Mouse (Mus musculus) kidney, postnatal 36 days (tissue): Measurements from ENCODE around the gene Ttll6.
A peak's percentile ranks its signal among the peaks of the same experiment; 100 is the strongest.

Source experiments
- DNase-seq, 2 experiments: peaks; one replicate each; pipeline ENCODE4 v3.0.0; 2021 to 2022; ENCODE audit warnings: mixed read lengths in 2 of 2

Ttll6 gene

GRCm38 (mm10) chr11:96195769-96196280, 62.2 kb downstream of the Ttll6 start:
- DNase-seq = no peak

GRCm38 (mm10) chr11:96198642-96199041, 65.1 kb downstream of the Ttll6 start:
- peak; percentile 42 to 58 for DNase-seq

GRCm38 (mm10) chr11:96199181-96200086, 65.8 kb downstream of the Ttll6 start:
- DNase-seq = no peak

- no peak for DNase-seq
Observed at GRCm38 (mm10) chr11:96200183-96200655, 66.6 kb downstream of the Ttll6 start.

GRCm38 (mm10) chr11:96201741-96202140, 68.2 kb downstream of the Ttll6 start:
- no peak for DNase-seq

GRCm38 (mm10) chr11:96202401-96203081, 69.0 kb downstream of the Ttll6 start:
- DNase-seq = no peak

GRCm38 (mm10) chr11:96203182-96203788, 69.7 kb downstream of the Ttll6 start:
- peak in 1 of 2 experiments; percentile 34 for DNase-seq

- peak in 1 of 2 experiments; percentile 27 for DNase-seq
Observed at GRCm38 (mm10) chr11:96203789-96204186, 70.2 kb downstream of the Ttll6 start.

- DNase-seq = no peak
Observed at GRCm38 (mm10) chr11:96204351-96204750, 70.8 kb downstream of the Ttll6 start.

GRCm38 (mm10) chr11:96205426-96206131, 72.0 kb downstream of the Ttll6 start:
- no peak for DNase-seq
